Mouse (Mus musculus) CH12.LX (cell line): ENCODE results near the gene Tbc1d30. TPM values are rescaled to one million over a fixed set of nuclear protein-coding genes. Genes with fewer than 3 reads are reported as not detected.

Experiments
- DNase-seq: peaks from one replicate; pipeline ENCODE4 v3.0.0-alpha.2; 2013; ENCODE audit errors: extremely low read depth
- H3K27ac ChIP-seq: 2 replicates; pipeline ENCODE4 v1.5.1; 2012; ENCODE audit warnings: low read depth, mild to moderate bottlenecking, control low read depth, moderate library complexity; ENCODE audit not compliant: insufficient read depth
- H3K27me3 ChIP-seq: replicated peaks from 2 replicates; pipeline ENCODE3; 2012; ENCODE audit warnings: inconsistent platforms
- H3K36me3 ChIP-seq, 2 experiments: replicated peaks in 1 of 2; 2 replicates each; pipeline versions ENCODE3 to v1.6.1; 2012; ENCODE audit warnings: inconsistent platforms in 1 of 2, low read length in 1 of 2, mild to moderate bottlenecking in 1 of 2, mixed read lengths in 1 of 2, moderate library complexity in 1 of 2; ENCODE audit not compliant: control insufficient read depth in 1 of 2, insufficient read depth in 1 of 2
- H3K4me1 ChIP-seq, 2 experiments: 2 replicates each; pipeline ENCODE4 v1.6.1; 2012; ENCODE audit warnings: inconsistent platforms in 1 of 2, moderate library complexity in 1 of 2; ENCODE audit not compliant: insufficient read depth in 2 of 2, control insufficient read depth in 1 of 2
- H3K4me2 ChIP-seq: 2 replicates; pipeline ENCODE4 v1.6.1; 2012; ENCODE audit warnings: low read depth, mild to moderate bottlenecking, control low read depth; ENCODE audit not compliant: poor library complexity, insufficient read depth, severe bottlenecking
- H3K4me3 ChIP-seq, 3 experiments: fragments of 150-350 bp in 1 of 3; sonication (generic) in 1 of 3; replicated peaks in 1 of 3; 2 replicates each; pipeline versions ENCODE3 to v1.5.1; 2011 to 2012; ENCODE audit warnings: low read depth in 2 of 3, low read length in 2 of 3, mild to moderate bottlenecking in 2 of 3, moderate library complexity in 2 of 3, control low read depth in 1 of 3, improper control_type of control experiment in 1 of 3, inconsistent platforms in 1 of 3, mixed read lengths in 1 of 3; ENCODE audit not compliant: poor library complexity in 1 of 3
- H3K79me2 ChIP-seq: replicated peaks from 2 replicates; pipeline ENCODE4 v1.6.1; 2012; ENCODE audit warnings: mild to moderate bottlenecking, moderate library complexity; ENCODE audit not compliant: control insufficient read depth, poor library complexity, insufficient read depth, severe bottlenecking; ENCODE audit errors: extremely low read depth
- H3K9ac ChIP-seq: 2 replicates; pipeline ENCODE4 v1.6.1; 2012; ENCODE audit warnings: low read depth, mild to moderate bottlenecking, control low read depth, moderate library complexity; ENCODE audit not compliant: insufficient read depth
- H3K9me3 ChIP-seq: replicated peaks from 2 replicates; pipeline ENCODE3; 2012; ENCODE audit warnings: low read length, inconsistent platforms, mixed read lengths
- E2F4 ChIP-seq: IDR thresholded peaks from 2 replicates; pipeline ENCODE4 v1.6.1; 2011; ENCODE audit warnings: low read depth, low read length, improper control_type of control experiment; ENCODE audit not compliant: insufficient replicate concordance
- ELF1 ChIP-seq: IDR thresholded peaks from 2 replicates; pipeline ENCODE4 v1.6.1; 2014; ENCODE audit warnings: low read depth, mild to moderate bottlenecking, inconsistent platforms, low read length, improper control_type of control experiment
- EP300 ChIP-seq: IDR thresholded peaks from 2 replicates; pipeline ENCODE4 v1.6.1; 2011; ENCODE audit warnings: low read length, improper control_type of control experiment
- ETS1 ChIP-seq: conservative IDR thresholded peaks from 2 replicates; pipeline ENCODE4 v1.6.1; 2012; ENCODE audit warnings: low read depth, mild to moderate bottlenecking, inconsistent platforms, low read length, improper control_type of control experiment, moderate library complexity
- GABPA ChIP-seq: IDR thresholded peaks from 2 replicates; pipeline ENCODE4 v1.6.1; 2012; ENCODE audit warnings: low read depth, low read length, improper control_type of control experiment, inconsistent platforms; ENCODE audit not compliant: insufficient replicate concordance
- HCFC1 ChIP-seq: IDR thresholded peaks from 2 replicates; pipeline ENCODE4 v1.6.1; 2012; ENCODE audit warnings: low read depth, mild to moderate bottlenecking, inconsistent platforms, low read length, improper control_type of control experiment
- JUN ChIP-seq: IDR thresholded peaks from 2 replicates; pipeline ENCODE4 v1.6.1; 2011; ENCODE audit warnings: low read depth, mild to moderate bottlenecking, low read length, improper control_type of control experiment, moderate library complexity; ENCODE audit not compliant: insufficient read depth
- KAT2A ChIP-seq: IDR thresholded peaks from 2 replicates; pipeline ENCODE4 v1.6.1; 2012; ENCODE audit warnings: low read length, improper control_type of control experiment, inconsistent platforms; ENCODE audit not compliant: insufficient replicate concordance
- MAFK ChIP-seq: IDR thresholded peaks from 2 replicates; pipeline ENCODE4 v1.6.1; 2011; ENCODE audit warnings: low read length, improper control_type of control experiment; ENCODE audit not compliant: insufficient replicate concordance
- MEF2A ChIP-seq: IDR thresholded peaks from 2 replicates; pipeline ENCODE4 v1.6.1; 2014; ENCODE audit warnings: low read depth, mild to moderate bottlenecking, inconsistent platforms, low read length, improper control_type of control experiment, borderline replicate concordance
- MXI1 ChIP-seq: IDR thresholded peaks from 2 replicates; pipeline ENCODE4 v1.6.1; 2011; ENCODE audit warnings: mild to moderate bottlenecking, low read depth, low read length, improper control_type of control experiment
- MYC ChIP-seq: IDR thresholded peaks from 2 replicates; pipeline ENCODE4 v1.6.1; 2011; ENCODE audit warnings: low read depth, mild to moderate bottlenecking, improper control_type of control experiment, low read length
- NELFE ChIP-seq: IDR thresholded peaks from 2 replicates; pipeline ENCODE4 v1.6.1; 2011; ENCODE audit warnings: low read depth, low read length, improper control_type of control experiment
- NRF1 ChIP-seq: IDR thresholded peaks from 2 replicates; pipeline ENCODE4 v1.6.1; 2014; ENCODE audit warnings: low read depth, mild to moderate bottlenecking, inconsistent platforms, low read length, improper control_type of control experiment, moderate library complexity
- POLR2A ChIP-seq: IDR thresholded peaks from 2 replicates; pipeline ENCODE4 v1.6.1; 2011; ENCODE audit warnings: low read depth, mild to moderate bottlenecking, improper control_type of control experiment, low read length
- POLR2AphosphoS2 ChIP-seq: IDR thresholded peaks from 2 replicates; pipeline ENCODE4 v1.6.1; 2011; ENCODE audit warnings: low read depth, low read length, improper control_type of control experiment
- RAD21 ChIP-seq: IDR thresholded peaks from 2 replicates; pipeline ENCODE4 v1.6.1; 2011; ENCODE audit warnings: low read depth, mild to moderate bottlenecking, low read length, improper control_type of control experiment, moderate library complexity
- RCOR1 ChIP-seq: conservative IDR thresholded peaks from 2 replicates; pipeline ENCODE4 v1.6.1; 2012; ENCODE audit warnings: low read depth, mild to moderate bottlenecking, inconsistent platforms, low read length, improper control_type of control experiment
- SIN3A ChIP-seq: IDR thresholded peaks from 2 replicates; pipeline ENCODE4 v1.6.1; 2012; ENCODE audit warnings: low read length, improper control_type of control experiment, inconsistent platforms
- SMC3 ChIP-seq: IDR thresholded peaks from 2 replicates; pipeline ENCODE4 v1.6.1; 2011; ENCODE audit warnings: low read depth, low read length, improper control_type of control experiment
- TCF12 ChIP-seq: IDR thresholded peaks from 2 replicates; pipeline ENCODE4 v1.6.1; 2014; ENCODE audit warnings: low read depth, mild to moderate bottlenecking, inconsistent platforms, low read length, improper control_type of control experiment
- UBTF ChIP-seq: IDR thresholded peaks from 2 replicates; pipeline ENCODE4 v1.6.1; 2012; ENCODE audit warnings: low read depth, mild to moderate bottlenecking, inconsistent platforms, low read length, improper control_type of control experiment, moderate library complexity
- USF2 ChIP-seq: conservative IDR thresholded peaks from 2 replicates; pipeline ENCODE4 v1.6.1; 2011; ENCODE audit warnings: low read depth, low read length, improper control_type of control experiment
- ZC3H11A ChIP-seq: IDR thresholded peaks from 2 replicates; pipeline ENCODE4 v1.6.1; 2012; ENCODE audit warnings: low read depth, mild to moderate bottlenecking, inconsistent platforms, low read length, improper control_type of control experiment
- ZKSCAN1 ChIP-seq: IDR thresholded peaks from 2 replicates; pipeline ENCODE4 v1.6.1; 2012; ENCODE audit warnings: low read depth, inconsistent platforms, low read length, improper control_type of control experiment, borderline replicate concordance
- ZMIZ1 ChIP-seq: IDR thresholded peaks from 2 replicates; pipeline ENCODE4 v1.6.1; 2012; ENCODE audit warnings: low read depth, mild to moderate bottlenecking, inconsistent platforms, low read length, improper control_type of control experiment
- ZNF384 ChIP-seq: IDR thresholded peaks from 2 replicates; pipeline ENCODE4 v1.6.1; 2012; ENCODE audit warnings: low read depth, low read length, improper control_type of control experiment, inconsistent platforms
- dilution Hi-C: fragments of 300-500 bp; cut with MboI; formaldehyde crosslinking; loops from 2 replicates; pipeline ENCODE4 v1.14.3; 2020; ENCODE audit warnings: low sequenced_read_pairs; ENCODE audit not compliant: extremely low pct_unique_long_range_greater_than_20kb, extremely low pct_ligation_motif_present
- in situ Hi-C: fragments of 300-500 bp; cut with MboI; formaldehyde crosslinking; loops from 3 replicates; pipeline ENCODE4 v1.14.3; 2019; ENCODE audit warnings: low sequenced_read_pairs, low pct_ligation_motif_present, low pct_unique_long_range_greater_than_20kb, mixed read lengths
- polyA plus RNA-seq: library from polyadenylated mRNA; unstranded; fragments of >175 nt; gene quantifications from 2 replicates; pipeline ENCODE4 v1.2.1, GENCODE M21; 2012; ENCODE audit warnings: low read depth; ENCODE audit not compliant: insufficient read length
- total RNA-seq, 2 experiments: library from RNA; depleted of rRNA; stranded (reverse); fragments of 300-350 nt in 1 of 2; fragments of >200 nt in 1 of 2; gene quantifications; 2 replicates each; pipeline ENCODE4 v1.2.3; 2012 to 2014

Tbc1d30 gene
- total and polyA plus RNA-seq, 3 experiments: 0.16 TPM; not detected in 2

- H3K27ac ChIP-seq: no peak overlapping the region
- no peaks in the 10 kb centered on the region for H3K36me3 ChIP-seq
- no peak overlapping the region for H3K9ac ChIP-seq
- no peak overlapping the region for H3K4me2 ChIP-seq
- in situ Hi-C loops: loop anchor here (25.0 kb wide), 1 partner anchor 1031 kb away; the partner anchor contains the start of gene Llph
- no peaks in the 10 kb centered on the region for H3K4me1 ChIP-seq
- no peak for TF ChIP-seq ZKSCAN1
- TF ChIP-seq NELFE: no peak
- no peak for TF ChIP-seq ETS1
- TF ChIP-seq POLR2A: no peak
- no peak for TF ChIP-seq ZMIZ1
- TF ChIP-seq UBTF: no peak
- no peak for TF ChIP-seq RCOR1
- TF ChIP-seq NRF1: no peak
- no peak for TF ChIP-seq ELF1
- no peak for TF ChIP-seq MEF2A
- no peak for TF ChIP-seq POLR2AphosphoS2
- no peak for TF ChIP-seq HCFC1
- no peak for TF ChIP-seq TCF12
- no peak for TF ChIP-seq ZC3H11A
- TF ChIP-seq, all 38 proteins: peak for 0
- Histone ChIP-seq H3K79me2 (no peaks in the 10 kb centered on the region), H3K4me3 (no peak overlapping the region), H3K9me3 (no peaks in the 10 kb centered on the region), H3K27me3 (no peaks in the 10 kb centered on the region)
- dilution Hi-C loops: no loop called here
- no peak for DNase-seq
Observed at GRCm38 (mm10) chr10:121268771-121269170, 82.3 kb downstream of the Tbc1d30 start.

- Histone ChIP-seq H3K4me3 (no peak overlapping the region), H3K4me1 (no peaks in the 10 kb centered on the region), H3K9me3 (no peaks in the 10 kb centered on the region), H3K9ac (no peak overlapping the region), H3K4me2 (no peak overlapping the region), H3K79me2 (no peaks in the 10 kb centered on the region), H3K36me3 (no peaks in the 10 kb centered on the region), H3K27ac (no peak overlapping the region), H3K27me3 (no peaks in the 10 kb centered on the region)
- dilution Hi-C loops (no loop called here), in situ Hi-C loops (loop anchor here (25.0 kb wide), 1 partner anchor 1027 kb away; the partner anchor contains the start of gene Llph)
- TF ChIP-seq HCFC1 (no peak), RCOR1 (no peak), SMC3 (no peak), EP300 (no peak), MYC (no peak), JUN (no peak), SIN3A (no peak), ETS1 (no peak), ZNF384 (no peak), MXI1 (no peak), USF2 (no peak), KAT2A (no peak), POLR2A (no peak), GABPA (no peak), ZKSCAN1 (no peak), ELF1 (no peak), MAFK (no peak), RAD21 (no peak), E2F4 (no peak)
- no peak for DNase-seq
Observed at GRCm38 (mm10) chr10:121264204-121264575, 86.9 kb downstream of the Tbc1d30 start.
